Mouse (Mus musculus) bone marrow macrophage, adult 2 months (primary cell): ENCODE results near the gene Mtmr10. TPM values are rescaled to one million over a fixed set of nuclear protein-coding genes. Genes with fewer than 3 reads are reported as not detected.

Experiments used
- H3K27ac ChIP-seq: 2 replicates; pipeline ENCODE4 v1.5.1; 2012; ENCODE audit warnings: low read depth, low read length; ENCODE audit not compliant: insufficient read depth
- H3K4me1 ChIP-seq: 2 replicates; pipeline ENCODE4 v1.6.1; 2012; ENCODE audit warnings: low read length; ENCODE audit not compliant: control insufficient read depth, insufficient read depth
- H3K4me3 ChIP-seq: 2 replicates; pipeline ENCODE4 v1.5.1; 2012; ENCODE audit warnings: mild to moderate bottlenecking, low read length, moderate library complexity; ENCODE audit not compliant: insufficient read depth
- CTCF ChIP-seq: IDR thresholded peaks from 2 replicates; pipeline ENCODE4 v1.5.1; 2012; ENCODE audit warnings: low read depth, mild to moderate bottlenecking, low read length, moderate library complexity
- POLR2A ChIP-seq: IDR thresholded peaks from 2 replicates; pipeline ENCODE4 v1.6.1; 2012; ENCODE audit warnings: mild to moderate bottlenecking, low read depth, low read length, borderline replicate concordance
- polyA plus RNA-seq: library from polyadenylated mRNA; stranded (reverse); fragments of >200 nt; gene quantifications from 2 replicates; pipeline ENCODE4 v1.2.4, GENCODE M21; 2012; ENCODE audit not compliant: missing spikeins, insufficient read depth, insufficient read length

Gene Mtmr10
- polyA plus RNA-seq: 17.0 and 24.4 TPM in 2 replicates

DNA sequence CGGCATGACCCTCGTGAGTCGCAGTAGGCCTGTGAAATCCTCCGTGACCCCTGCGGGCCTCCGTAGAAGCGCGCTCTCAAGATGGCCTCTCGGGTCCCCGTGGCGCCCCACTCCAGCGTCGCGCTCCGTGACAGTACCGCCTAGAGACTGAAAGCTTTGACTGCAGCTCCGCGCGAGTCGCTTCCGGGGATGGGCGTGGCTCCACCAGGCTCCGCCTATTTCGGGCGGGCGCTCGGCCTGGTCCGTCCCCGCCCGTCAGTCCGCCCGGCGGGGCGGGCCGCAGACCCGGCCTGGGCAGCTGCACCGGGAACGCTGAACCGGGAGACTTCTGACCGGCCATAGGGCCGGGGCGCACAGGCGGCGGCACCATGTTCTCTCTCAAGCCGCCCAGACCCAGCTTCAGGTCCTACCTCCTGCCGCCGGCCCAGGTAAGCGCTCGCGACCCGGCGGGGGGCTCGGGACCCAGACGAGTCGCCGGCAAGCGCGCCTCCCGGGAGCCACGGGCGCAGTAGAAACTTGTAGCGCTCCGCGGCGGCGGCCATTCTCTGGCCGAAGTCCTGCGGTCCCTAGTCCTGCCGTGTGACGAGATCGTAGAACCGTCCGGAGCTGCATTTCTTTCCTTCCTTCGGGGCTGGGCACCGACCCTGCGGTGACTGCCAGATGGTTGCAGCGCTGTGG lies at the start of gene Mtmr10:
Mtmr10 (plus strand) TSS at position 240 of the 678 bp plus-strand sequence.
- peak within 1 kb of the TSS; percentile 80 for H3K27ac ChIP-seq
- 0 out of 2 replicates have a peak, but pooled peaks have one; percentile 18 for TF ChIP-seq POLR2A
- no peak for TF ChIP-seq CTCF
- peak within 1 kb of the TSS; percentile 96 for H3K4me3 ChIP-seq
- peaks cover 22% of the 10 kb centered on the region for H3K4me1 ChIP-seq

DNA sequence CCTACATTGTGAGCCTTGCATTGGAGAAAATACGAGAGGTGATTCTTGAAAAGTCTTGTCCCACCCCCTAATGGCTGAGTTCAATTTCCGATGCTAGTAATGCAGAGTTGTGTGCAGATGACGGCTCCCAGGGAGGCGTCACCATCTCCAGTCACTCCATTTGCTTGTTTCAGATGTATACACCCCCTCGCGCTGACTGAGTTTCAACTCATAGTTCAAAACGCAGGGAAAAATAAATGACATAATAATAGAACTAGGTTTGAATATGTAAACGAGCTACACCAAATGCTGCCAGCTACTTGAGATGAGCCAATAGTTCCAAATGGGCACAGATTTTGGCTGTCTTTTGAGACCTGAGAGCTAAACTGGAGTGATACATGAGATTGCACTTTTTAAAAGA lies 49.7 kb upstream of the Mtmr10 start:
- TF ChIP-seq CTCF: no peak
- TF ChIP-seq POLR2A: no peak
- Histone ChIP-seq H3K4me3 (no peak overlapping the region), H3K4me1 (peaks cover 9% of the 10 kb centered on the region), H3K27ac (no peak overlapping the region)

DNA sequence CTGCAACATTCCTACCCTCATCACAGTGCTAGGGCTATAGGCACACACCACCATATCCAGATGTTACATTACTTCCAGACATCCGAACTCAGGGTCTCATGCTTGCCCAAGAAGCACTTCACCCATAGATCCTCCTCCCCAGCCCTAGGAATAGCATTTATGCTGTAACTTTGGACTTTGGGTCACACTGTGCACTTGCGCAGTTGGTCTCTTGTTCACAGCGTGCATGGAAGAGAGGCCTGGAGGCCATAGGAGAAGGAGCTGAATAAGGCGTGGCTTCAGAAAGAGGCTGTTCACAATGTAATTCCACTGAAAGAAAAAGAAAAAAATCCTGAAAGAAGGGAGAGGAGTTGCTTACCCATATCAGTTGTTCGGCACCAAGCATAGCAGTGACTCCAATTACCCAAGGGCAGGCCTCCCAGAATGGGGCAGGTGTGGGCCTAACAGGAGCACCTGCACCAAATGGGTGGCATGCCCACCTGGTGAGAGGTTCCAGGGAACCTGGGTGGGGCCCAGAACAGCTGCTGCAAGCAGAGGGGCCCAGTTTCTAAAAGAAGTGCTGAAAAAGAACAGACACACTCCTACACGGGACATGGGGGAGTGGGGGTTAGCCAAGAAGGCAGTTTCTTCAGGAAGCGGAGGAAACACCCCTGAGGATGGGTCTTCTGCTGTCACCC lies 48.9 kb upstream of the Mtmr10 start:
- no peak overlapping the region for H3K27ac ChIP-seq
- TF ChIP-seq POLR2A: no peak
- H3K4me1 ChIP-seq: peaks cover 11% of the 10 kb centered on the region
- H3K4me3 ChIP-seq: no peak overlapping the region

DNA sequence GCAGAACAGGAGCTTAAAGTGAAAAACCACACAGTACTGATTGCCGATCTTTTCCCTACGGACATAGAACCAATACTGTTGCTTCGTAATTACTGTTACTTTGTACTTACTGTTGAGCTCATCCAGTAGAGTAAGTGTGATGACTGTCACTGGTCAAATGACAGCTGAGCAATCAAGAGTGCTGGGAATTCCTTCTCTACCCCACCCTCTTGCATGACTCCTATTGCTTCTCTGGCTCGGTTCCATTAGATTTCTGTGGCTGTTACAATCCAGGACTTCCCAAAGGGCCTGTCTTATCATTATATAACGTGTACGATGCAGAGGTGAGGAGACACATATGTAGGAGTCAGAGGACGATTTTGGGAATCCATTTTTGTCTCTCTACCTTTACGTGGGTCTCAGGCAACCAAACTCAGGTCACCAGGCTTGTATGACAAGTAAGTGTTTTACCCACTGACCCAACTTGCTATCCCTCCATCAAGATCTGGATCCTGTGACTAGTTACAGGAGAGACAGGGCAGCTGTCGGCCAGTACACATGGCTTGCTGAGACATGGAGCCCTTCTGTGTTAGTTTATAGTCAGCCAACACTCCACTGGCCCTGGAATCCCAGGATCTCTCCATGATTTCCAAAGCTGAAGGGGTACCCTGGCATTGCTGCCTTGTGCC lies 48.2 kb upstream of the Mtmr10 start:
- Histone ChIP-seq H3K27ac (no peak overlapping the region), H3K4me3 (no peak overlapping the region), H3K4me1 (peaks cover 14% of the 10 kb centered on the region)
- no peak for TF ChIP-seq POLR2A
- no peak for TF ChIP-seq CTCF

GRCm38 (mm10) chr7:64239806-64240315 lies 47.6 kb upstream of the Mtmr10 start:
- Histone ChIP-seq H3K27ac (no peak overlapping the region), H3K4me3 (no peak overlapping the region), H3K4me1 (peaks cover 14% of the 10 kb centered on the region)
- no peak for TF ChIP-seq POLR2A
- TF ChIP-seq CTCF: no peak

- Histone ChIP-seq H3K4me1 (peaks cover 14% of the 10 kb centered on the region), H3K4me3 (no peak overlapping the region), H3K27ac (no peak overlapping the region)
- no peak for TF ChIP-seq CTCF
- no peak for TF ChIP-seq POLR2A
Observed at GRCm38 (mm10) chr7:64242424-64242823, 45.0 kb upstream of the Mtmr10 start.

- no peak overlapping the region for H3K4me3 ChIP-seq
- H3K4me1 ChIP-seq: peaks cover 13% of the 10 kb centered on the region
- H3K27ac ChIP-seq: no peak overlapping the region
- TF ChIP-seq POLR2A (no peak), CTCF (no peak)
Observed at GRCm38 (mm10) chr7:64244371-64244770, 43.1 kb upstream of the Mtmr10 start.

DNA sequence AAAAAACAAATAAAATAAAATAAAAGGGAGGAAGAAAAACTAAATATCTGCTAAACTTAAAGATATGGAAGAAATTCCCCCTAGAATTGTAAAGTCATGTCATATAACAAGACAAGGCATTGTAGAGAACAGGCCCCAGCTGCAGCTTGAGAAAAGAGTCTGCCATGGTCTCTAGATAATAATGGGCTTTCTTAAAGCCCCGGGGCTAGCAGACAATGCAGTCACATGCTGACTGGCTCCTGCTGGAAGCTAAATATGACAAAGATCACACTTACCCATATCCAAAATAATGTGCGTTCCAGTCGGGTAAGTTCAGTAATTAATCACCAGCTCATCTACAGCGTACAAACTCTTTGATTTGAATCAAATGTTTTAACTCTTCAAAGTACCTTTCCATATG lies 40.7 kb upstream of the Mtmr10 start:
- Histone ChIP-seq H3K4me3 (no peak overlapping the region), H3K4me1 (peaks cover 15% of the 10 kb centered on the region), H3K27ac (no peak overlapping the region)
- TF ChIP-seq POLR2A: no peak
- no peak for TF ChIP-seq CTCF

GRCm38 (mm10) chr7:64248352-64248751 lies 39.1 kb upstream of the Mtmr10 start:
- no peak for TF ChIP-seq POLR2A
- no peak for TF ChIP-seq CTCF
- Histone ChIP-seq H3K4me1 (peaks cover 9% of the 10 kb centered on the region), H3K27ac (no peak overlapping the region), H3K4me3 (no peak overlapping the region)
